Mouse (Mus musculus) MEL (cell line): ENCODE results near the gene P3h3. TPM values are rescaled to one million over a fixed set of nuclear protein-coding genes. Genes with fewer than 3 reads are reported as not detected.

Experiments used
- DNase-seq: peaks from one replicate; pipeline ENCODE4 v3.0.0; 2011; ENCODE audit warnings: low read depth, low spot score
- H3K27ac ChIP-seq: 2 replicates; pipeline ENCODE4 v1.5.1; 2012; ENCODE audit warnings: low read depth, mild to moderate bottlenecking, control low read depth, low read length, moderate library complexity; ENCODE audit not compliant: control insufficient read depth
- H3K27me3 ChIP-seq, 2 experiments: fragments of 150-350 bp in 1 of 2; sonication (generic) in 1 of 2; 2 replicates each; pipeline ENCODE4 v1.6.1; 2012; ENCODE audit warnings: low read length in 2 of 2, mild to moderate bottlenecking in 2 of 2, improper control_type of control experiment in 1 of 2, moderate library complexity in 1 of 2; ENCODE audit not compliant: insufficient read depth in 2 of 2, control insufficient read depth in 1 of 2
- H3K36me3 ChIP-seq, 2 experiments: 2 replicates each; pipeline ENCODE4 v1.6.1; 2012 to 2014; ENCODE audit warnings: low read length in 2 of 2, improper control_type of control experiment in 1 of 2, inconsistent platforms in 1 of 2, mild to moderate bottlenecking in 1 of 2; ENCODE audit not compliant: insufficient read depth in 2 of 2, control insufficient read depth in 1 of 2
- H3K4me1 ChIP-seq, 2 experiments: fragments of 150-350 bp in 1 of 2; sonication (generic) in 1 of 2; 2 replicates each; pipeline ENCODE4 v1.6.1; 2012; ENCODE audit warnings: low read length in 2 of 2, improper control_type of control experiment in 1 of 2, mild to moderate bottlenecking in 1 of 2; ENCODE audit not compliant: insufficient read depth in 2 of 2, control insufficient read depth in 1 of 2
- H3K4me3 ChIP-seq, 2 experiments: fragments of 150-350 bp in 1 of 2; sonication (generic) in 1 of 2; 2 replicates each; pipeline ENCODE4 v1.5.1; 2012; ENCODE audit warnings: low read depth in 2 of 2, low read length in 2 of 2, mild to moderate bottlenecking in 2 of 2, moderate library complexity in 2 of 2, control low read depth in 1 of 2, improper control_type of control experiment in 1 of 2; ENCODE audit not compliant: control insufficient read depth in 1 of 2, insufficient read depth in 1 of 2
- H3K79me2 ChIP-seq: 2 replicates; pipeline ENCODE4 v1.6.1; 2012; ENCODE audit warnings: mild to moderate bottlenecking, low read length, moderate library complexity; ENCODE audit not compliant: control insufficient read depth, poor library complexity, insufficient read depth
- H3K9ac ChIP-seq: 2 replicates; pipeline ENCODE4 v1.6.1; 2012; ENCODE audit warnings: low read depth, mild to moderate bottlenecking, control low read depth, low read length, moderate library complexity; ENCODE audit not compliant: control insufficient read depth, poor library complexity, severe bottlenecking
- H3K9me3 ChIP-seq: fragments of 150-350 bp; sonication (generic); replicated peaks from 2 replicates; pipeline ENCODE4 v1.6.1; 2012; ENCODE audit warnings: mild to moderate bottlenecking, low read length, improper control_type of control experiment, moderate library complexity; ENCODE audit not compliant: insufficient read depth
- CHD1 ChIP-seq: IDR thresholded peaks from 2 replicates; pipeline ENCODE4 v1.6.1; 2012; ENCODE audit warnings: low read depth, mild to moderate bottlenecking, inconsistent platforms, low read length, improper control_type of control experiment
- CHD2 ChIP-seq: IDR thresholded peaks from 2 replicates; pipeline ENCODE4 v1.6.1; 2011; ENCODE audit warnings: low read length, improper control_type of control experiment
- ELF1 ChIP-seq: IDR thresholded peaks from 2 replicates; pipeline ENCODE4 v1.6.1; 2014; ENCODE audit warnings: low read depth, mild to moderate bottlenecking, inconsistent platforms, low read length, improper control_type of control experiment, moderate library complexity
- ETS1 ChIP-seq: IDR thresholded peaks from 2 replicates; pipeline ENCODE4 v1.6.1; 2012; ENCODE audit warnings: low read depth, mild to moderate bottlenecking, inconsistent platforms, low read length, improper control_type of control experiment, moderate library complexity
- GATA1 ChIP-seq: IDR thresholded peaks from 2 replicates; pipeline ENCODE4 v1.6.1; 2011; ENCODE audit warnings: low read depth, low read length, improper control_type of control experiment
- MAX ChIP-seq: IDR thresholded peaks from 2 replicates; pipeline ENCODE4 v1.6.1; 2011; ENCODE audit warnings: low read length, improper control_type of control experiment
- MAZ ChIP-seq: IDR thresholded peaks from 2 replicates; pipeline ENCODE4 v1.6.1; 2012; ENCODE audit warnings: low read depth, mild to moderate bottlenecking, inconsistent platforms, low read length, improper control_type of control experiment
- MEF2A ChIP-seq: IDR thresholded peaks from 2 replicates; pipeline ENCODE4 v1.6.1; 2014; ENCODE audit warnings: low read depth, mild to moderate bottlenecking, inconsistent platforms, low read length, improper control_type of control experiment; ENCODE audit not compliant: poor library complexity, insufficient replicate concordance, severe bottlenecking; ENCODE audit errors: extremely low read depth
- MXI1 ChIP-seq: IDR thresholded peaks from 2 replicates; pipeline ENCODE4 v1.6.1; 2011; ENCODE audit warnings: mild to moderate bottlenecking, low read depth, low read length, improper control_type of control experiment
- MYB ChIP-seq: IDR thresholded peaks from 2 replicates; pipeline ENCODE4 v1.6.1; 2011; ENCODE audit warnings: mild to moderate bottlenecking, low read depth, low read length, improper control_type of control experiment
- MYC ChIP-seq: IDR thresholded peaks from 2 replicates; pipeline ENCODE4 v1.6.1; 2011; ENCODE audit warnings: low read depth, mild to moderate bottlenecking, low read length, improper control_type of control experiment, moderate library complexity
- POLR2A ChIP-seq, 2 experiments: IDR thresholded peaks; 2 replicates each; pipeline ENCODE4 v1.6.1; 2011 to 2012; ENCODE audit warnings: low read length in 2 of 2, mild to moderate bottlenecking in 2 of 2, control low read depth in 1 of 2, improper control_type of control experiment in 1 of 2, low read depth in 1 of 2, moderate library complexity in 1 of 2; ENCODE audit not compliant: control insufficient read depth in 1 of 2, insufficient read depth in 1 of 2, poor library complexity in 1 of 2
- POLR2AphosphoS5 ChIP-seq: IDR thresholded peaks from 2 replicates; pipeline ENCODE4 v1.6.1; 2012; ENCODE audit warnings: low read depth, borderline replicate concordance, mild to moderate bottlenecking, inconsistent platforms, low read length, moderate library complexity, mixed read lengths
- SMC3 ChIP-seq: IDR thresholded peaks from 2 replicates; pipeline ENCODE4 v1.6.1; 2011; ENCODE audit warnings: low read depth, low read length, improper control_type of control experiment
- TAL1 ChIP-seq: IDR thresholded peaks from 2 replicates; pipeline ENCODE4 v1.6.1; 2012; ENCODE audit warnings: mild to moderate bottlenecking, inconsistent platforms, low read length, moderate library complexity, mixed read lengths
- USF1 ChIP-seq: IDR thresholded peaks from 2 replicates; pipeline ENCODE4 v1.6.1; 2014; ENCODE audit warnings: low read depth, mild to moderate bottlenecking, inconsistent platforms, low read length, improper control_type of control experiment, moderate library complexity
- ZC3H11A ChIP-seq: IDR thresholded peaks from 2 replicates; pipeline ENCODE4 v1.6.1; 2012; ENCODE audit warnings: low read depth, mild to moderate bottlenecking, inconsistent platforms, low read length, improper control_type of control experiment
- ZKSCAN1 ChIP-seq: IDR thresholded peaks from 2 replicates; pipeline ENCODE4 v1.6.1; 2012; ENCODE audit warnings: low read depth, mild to moderate bottlenecking, inconsistent platforms, low read length, improper control_type of control experiment, moderate library complexity
- ZNF384 ChIP-seq: IDR thresholded peaks from 2 replicates; pipeline ENCODE4 v1.6.1; 2012; ENCODE audit warnings: low read depth, mild to moderate bottlenecking, inconsistent platforms, low read length, improper control_type of control experiment
- polyA plus RNA-seq, 2 experiments: library from polyadenylated mRNA; stranded (reverse) in 1 of 2; unstranded in 1 of 2; fragments of >175 nt in 1 of 2; fragments of >200 nt in 1 of 2; gene quantifications; 2 replicates each; pipeline versions ENCODE4 v1.2.1 to v1.2.4; 2012; ENCODE audit warnings: low replicate concordance in 2 of 2, low read depth in 1 of 2; ENCODE audit not compliant: insufficient read length in 2 of 2, insufficient read depth in 1 of 2, missing spikeins in 1 of 2
- total RNA-seq: library from RNA; depleted of rRNA; stranded (reverse); fragments of 300-350 nt; gene quantifications from 2 replicates; pipeline ENCODE4 v1.2.3, GENCODE M21; 2012

P3h3 gene
- total and polyA plus RNA-seq, 3 experiments: 0.23 to 2.1 TPM; not detected in 1

DNA sequence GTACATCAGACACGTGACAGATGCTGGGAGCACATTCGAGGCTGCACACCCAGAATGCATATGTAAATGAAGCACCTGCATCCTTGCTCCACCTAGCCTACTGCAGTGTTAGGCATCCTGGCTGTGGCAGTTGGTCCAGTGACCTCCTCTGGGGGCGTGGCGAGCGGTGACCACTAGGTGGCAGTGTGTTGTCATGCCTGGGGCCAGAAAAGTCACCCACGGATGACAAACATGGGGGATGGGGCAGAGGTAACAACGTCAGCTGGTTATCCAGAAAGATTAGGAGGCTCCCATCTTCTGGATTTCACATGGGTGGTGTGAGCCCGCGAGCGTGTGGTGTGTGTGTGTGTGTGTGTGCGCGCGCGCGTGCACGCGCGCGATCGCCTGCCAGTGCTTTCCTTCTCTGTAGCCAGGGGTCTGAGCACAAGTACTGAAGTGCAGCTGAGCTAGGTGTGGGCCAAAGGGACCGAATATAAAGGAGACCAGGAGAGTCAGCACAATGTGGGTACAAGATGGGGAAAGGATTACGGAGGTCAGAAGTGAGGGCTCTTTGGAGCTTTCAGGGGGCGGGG is 46.1 kb upstream of the P3h3 start (continued):
- TF ChIP-seq TAL1: no peak
- no peak for TF ChIP-seq POLR2AphosphoS5
- TF ChIP-seq ZKSCAN1: no peak
- peak; percentile 81; the same call in 1 of the 2 replicates for TF ChIP-seq MAZ
- peak; percentile 49; the same call in 1 of the 2 replicates for TF ChIP-seq ZNF384
- TF ChIP-seq USF1: no peak
- no peak for TF ChIP-seq CHD1
- 0 out of 2 replicates have a peak, but pooled peaks have one; percentile 35 for TF ChIP-seq ELF1
- peak; percentile 68 for TF ChIP-seq CHD2
- TF ChIP-seq MEF2A: no peak
- TF ChIP-seq ZC3H11A: peak; percentile 76
- peak; percentile 71 for TF ChIP-seq ETS1
- TF ChIP-seq MYB: peak; percentile 60; the same call in 1 of the 2 replicates
- peak; percentile 32; the same call in 1 of the 2 replicates for TF ChIP-seq MYC
- TF ChIP-seq SMC3: peak; percentile 84
- TF ChIP-seq, all 39 proteins: peak for 19

DNA sequence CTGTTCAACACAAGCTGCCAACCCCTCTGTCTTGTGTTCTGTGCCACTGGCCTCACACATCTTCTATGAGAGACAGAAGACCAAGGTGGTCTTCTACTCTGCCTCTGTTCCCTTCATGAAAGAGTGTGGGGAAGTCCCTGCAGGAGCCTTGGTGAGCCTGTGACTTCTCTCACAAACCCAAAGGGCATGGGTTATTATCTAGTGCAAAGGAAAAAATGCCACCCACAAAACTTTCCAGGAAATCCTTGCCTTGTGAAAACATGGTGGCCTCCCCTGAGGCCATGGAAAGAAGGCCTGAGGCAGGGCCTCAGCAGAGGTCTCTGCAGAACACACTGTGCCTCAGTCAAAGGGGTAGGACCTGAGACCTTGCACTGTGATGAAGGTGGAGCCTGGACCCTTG is 44.3 kb upstream of the P3h3 start:
- TF ChIP-seq ETS1: no peak
- TF ChIP-seq TAL1: no peak
- TF ChIP-seq GATA1: no peak
- TF ChIP-seq MXI1: no peak
- no peak for TF ChIP-seq POLR2A (IDR thresholded peaks at IDR 0.05; ENCODE audit: control insufficient read depth in 1 of 2, insufficient read depth in 1 of 2, low read depth in 1 of 2, low read length in 2 of 2, poor library complexity in 1 of 2)
- no peak for TF ChIP-seq MAX
- TF ChIP-seq ELF1: no peak
- TF ChIP-seq SMC3: no peak
- no peak for TF ChIP-seq CHD1
- no peak for TF ChIP-seq ZC3H11A
- TF ChIP-seq POLR2AphosphoS5: no peak
- TF ChIP-seq MYB: no peak
- no peak for TF ChIP-seq ZKSCAN1
- no peak for TF ChIP-seq ZNF384
- peaks cover 2% of the 10 kb centered on the region; the same call in 1 of the 2 replicates for H3K79me2 ChIP-seq
- no peak for DNase-seq
- H3K4me1 ChIP-seq: peaks cover 0 to 5% of the 10 kb centered on the region in 2 experiments; a peak in 3 of 4 replicates
- no peaks in the 10 kb centered on the region for H3K9me3 ChIP-seq
- H3K27me3 ChIP-seq: no peaks in the 10 kb centered on the region
- H3K36me3 ChIP-seq: no peaks in the 10 kb centered on the region; a peak in 1 of 4 replicates
- no peak overlapping the region for H3K9ac ChIP-seq
- H3K27ac ChIP-seq: no peak overlapping the region
- H3K4me3 ChIP-seq: no peak overlapping the region
